Mouse (Mus musculus): Measurements from ENCODE around the gene ccdc198. TPM values are rescaled to one million over a fixed set of nuclear protein-coding genes. Genes with fewer than 3 reads are reported as not detected.

ccdc198 gene
- polyA plus RNA-seq (2021; fragmentation: Nextera tagmentation) = not detected in 2 replicates
- long read RNA-seq, experiment 1 = 0 reads
- long read RNA-seq, experiment 2 = 0 reads

GRCm38 (mm10) chr14:49245126-49245714 lies at the start of gene ccdc198:
Gene ccdc198, minus strand, starts transcription at chr14:49245474.

GRCm38 (mm10) chr14:49171867-49172581 lies 73.2 kb downstream of the ccdc198 start, which contains the start of gene Naa30:
Gene Naa30, plus strand, starts transcription at chr14:49172226.

Other genes starting within 250 kb of the ccdc198 start
- gene Ap5m1, start 179.4 kb downstream of the ccdc198 start, polyA plus RNA-seq (2021; fragmentation: Nextera tagmentation) = 14.4 and 15.3 TPM in 2 replicates
- gene Exoc5, start 178.8 kb downstream of the ccdc198 start, polyA plus RNA-seq (2021; fragmentation: Nextera tagmentation) = 15.7 and 17.9 TPM in 2 replicates
- gene Naa30, start 73.2 kb downstream of the ccdc198 start, polyA plus RNA-seq (2021; fragmentation: Nextera tagmentation) = 3.5 and 4.0 TPM in 2 replicates